Mouse (Mus musculus): Measurements from ENCODE around the gene Atxn7l1. TPM values are rescaled to one million over a fixed set of nuclear protein-coding genes. Genes with fewer than 3 reads are reported as not detected.

Atxn7l1 gene
- polyA plus RNA-seq, 1 experiment from 2014 or later = 13.6 TPM

DNA sequence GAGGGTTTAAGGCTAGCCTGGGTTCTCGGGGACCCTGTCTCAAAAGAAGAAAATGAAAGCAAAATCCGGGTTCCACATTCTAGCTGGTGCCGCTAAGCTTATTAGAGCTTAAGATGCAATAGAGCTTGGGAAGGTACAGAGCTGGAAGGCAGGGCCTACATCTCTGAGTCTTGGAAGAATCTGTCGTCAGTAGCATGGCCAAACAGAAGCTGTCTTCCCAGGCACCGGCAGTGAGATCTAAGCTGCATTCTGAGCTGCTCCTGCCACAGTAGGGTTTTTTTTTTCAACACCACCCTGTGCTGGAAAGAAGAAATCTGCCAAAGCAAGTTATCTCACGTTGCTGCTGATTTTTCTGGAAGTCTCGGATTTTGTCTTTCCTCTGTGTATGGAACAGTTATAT is 129.9 kb downstream of the Atxn7l1 start:
- Histone ChIP-seq H3K27ac (no peak overlapping the region), H3K36me3 (no peaks in the 10 kb centered on the region), H3K9me3 (no peaks in the 10 kb centered on the region), H3K27me3 (ENCODE audit: insufficient read depth, poor library complexity, severe bottlenecking) (no peaks in the 10 kb centered on the region), H3K4me3 (no peak overlapping the region), H3K4me1 (0 out of 2 replicates have a peak, but pooled peaks cover 4% of the 10 kb centered on the region)
- WGBS = 66% methylated on average over 7 of the region's 7 CpGs
- no peak for DNase-seq (ENCODE audit: low spot score)

GRCm38 (mm10) chr12:33279159-33279558 is 131.7 kb downstream of the Atxn7l1 start:
- WGBS = 63% methylated on average over 2 of the region's 2 CpGs

GRCm38 (mm10) chr12:33280805-33281204 is 133.3 kb downstream of the Atxn7l1 start:
- Histone ChIP-seq H3K27me3 (ENCODE audit: insufficient read depth, poor library complexity, severe bottlenecking) (no peaks in the 10 kb centered on the region), H3K36me3 (no peaks in the 10 kb centered on the region), H3K27ac (no peak overlapping the region), H3K4me3 (no peak overlapping the region), H3K4me1 (peaks cover 26% of the 10 kb centered on the region), H3K9me3 (no peaks in the 10 kb centered on the region)
- 34% methylated on average over 2 of the region's 2 CpGs for WGBS
- no peak for DNase-seq (ENCODE audit: low spot score)

More at GRCm38 (mm10) chr12:33279159-33279558, 131.7 kb downstream of the Atxn7l1 start:
- peaks cover 9% of the 10 kb centered on the region; the same call in 1 of the 2 replicates for H3K4me1 ChIP-seq
- H3K36me3 ChIP-seq = no peaks in the 10 kb centered on the region
- no peak overlapping the region for H3K27ac ChIP-seq
- no peak for DNase-seq (ENCODE audit: low spot score)
- H3K9me3 ChIP-seq = no peaks in the 10 kb centered on the region
- no peaks in the 10 kb centered on the region for H3K27me3 ChIP-seq (ENCODE audit: insufficient read depth, poor library complexity, severe bottlenecking)
- H3K4me3 ChIP-seq = no peak overlapping the region

- Histone ChIP-seq H3K36me3 (no peaks in the 10 kb centered on the region), H3K4me1 (peaks cover 39% of the 10 kb centered on the region), H3K9me3 (no peaks in the 10 kb centered on the region), H3K27me3 (ENCODE audit: insufficient read depth, poor library complexity, severe bottlenecking) (no peaks in the 10 kb centered on the region), H3K27ac (peak overlapping the region; percentile 47; the same call in 1 of the 2 replicates), H3K4me3 (no peak overlapping the region)
- WGBS = 56% methylated on average over 8 of the region's 8 CpGs
- DNase-seq (ENCODE audit: low spot score) = no peak
Observed at GRCm38 (mm10) chr12:33284344-33284936, 136.9 kb downstream of the Atxn7l1 start.

DNA sequence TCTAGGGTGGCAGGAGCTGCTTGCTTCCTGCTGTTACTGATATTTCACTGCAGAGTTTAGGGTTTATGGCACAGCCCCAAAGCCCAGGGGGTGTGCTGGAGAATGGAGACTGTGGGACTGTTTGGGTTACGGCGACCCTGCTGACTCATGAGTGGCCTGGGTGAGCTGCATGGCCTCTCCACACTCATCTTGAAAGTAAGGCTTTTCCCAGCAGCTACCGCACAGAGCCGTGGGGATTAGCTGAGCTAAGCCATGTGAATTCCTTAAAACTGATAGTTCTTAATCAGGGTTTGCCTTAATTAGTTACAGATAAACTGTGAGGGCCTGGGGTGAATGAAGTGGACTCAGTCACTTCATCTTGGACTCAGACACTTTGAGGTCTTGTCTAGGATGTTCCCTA is 137.9 kb downstream of the Atxn7l1 start:
- Histone ChIP-seq H3K4me1 (peaks cover 48% of the 10 kb centered on the region), H3K9me3 (no peaks in the 10 kb centered on the region), H3K27me3 (ENCODE audit: insufficient read depth, poor library complexity, severe bottlenecking) (no peaks in the 10 kb centered on the region), H3K4me3 (no peak overlapping the region), H3K36me3 (no peaks in the 10 kb centered on the region), H3K27ac (peak overlapping the region; percentile 47; the same call in 1 of the 2 replicates)
- 32% methylated on average over 4 of the region's 4 CpGs for WGBS
- no peak for DNase-seq (ENCODE audit: low spot score)

- no peaks in the 10 kb centered on the region for H3K9me3 ChIP-seq
- WGBS = 64% methylated on average over 9 of the region's 9 CpGs
- H3K36me3 ChIP-seq = no peaks in the 10 kb centered on the region
- no peak overlapping the region for H3K4me3 ChIP-seq
- DNase-seq (ENCODE audit: low spot score) = no peak
- peaks cover 51% of the 10 kb centered on the region for H3K4me1 ChIP-seq
- H3K27ac ChIP-seq = peak overlapping the region; percentile 47; the same call in 1 of the 2 replicates
- no peaks in the 10 kb centered on the region for H3K27me3 ChIP-seq (ENCODE audit: insufficient read depth, poor library complexity, severe bottlenecking)
Observed at GRCm38 (mm10) chr12:33285933-33286649, 138.6 kb downstream of the Atxn7l1 start.

DNA sequence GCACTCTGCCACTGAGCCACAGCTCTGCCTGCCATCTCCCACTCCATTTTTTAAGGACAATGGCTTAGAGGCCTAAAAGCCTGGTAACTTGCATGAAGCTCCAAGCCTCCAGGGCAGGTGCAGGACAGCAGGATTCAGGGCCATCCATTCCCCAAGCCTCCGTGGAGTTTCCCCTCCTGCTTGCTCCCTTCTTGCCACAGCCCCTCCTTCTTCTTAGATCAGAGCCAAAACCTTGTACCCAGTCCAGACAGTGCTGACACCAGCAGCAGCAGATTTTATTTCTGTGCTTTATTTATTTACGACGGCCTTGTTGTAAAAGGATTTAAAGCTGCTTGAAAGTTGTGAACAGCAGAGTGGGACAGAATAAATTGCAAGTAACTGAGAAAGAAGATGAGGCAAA is 140.2 kb downstream of the Atxn7l1 start:
- Histone ChIP-seq H3K9me3 (no peaks in the 10 kb centered on the region), H3K4me3 (no peak overlapping the region), H3K27ac (no peak overlapping the region), H3K4me1 (peaks cover 51% of the 10 kb centered on the region), H3K27me3 (ENCODE audit: insufficient read depth, poor library complexity, severe bottlenecking) (no peaks in the 10 kb centered on the region), H3K36me3 (no peaks in the 10 kb centered on the region)
- WGBS = 70% methylated on average over 3 of the region's 3 CpGs
- no peak for DNase-seq (ENCODE audit: low spot score)

DNA sequence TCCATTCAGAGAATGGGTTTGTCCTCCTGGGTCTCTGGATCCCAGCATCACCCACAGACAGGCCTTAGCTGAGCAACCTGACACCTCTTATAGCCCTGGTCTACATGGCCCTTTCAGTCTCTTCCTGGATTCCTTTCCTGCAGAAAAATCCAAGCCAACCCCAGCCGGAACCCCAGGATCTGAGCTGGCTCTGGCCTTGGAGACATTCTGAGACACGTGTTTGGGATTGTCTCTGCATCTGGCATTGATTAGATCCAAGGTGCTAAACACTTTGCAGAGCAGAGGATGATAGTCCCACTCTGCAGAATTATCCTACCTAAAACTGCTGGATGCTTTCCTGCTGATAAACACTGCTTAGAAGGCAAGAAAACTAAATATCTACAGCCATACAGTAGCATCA is 141.3 kb downstream of the Atxn7l1 start:
- Histone ChIP-seq H3K9me3 (no peaks in the 10 kb centered on the region), H3K27ac (no peak overlapping the region), H3K4me1 (peaks cover 49% of the 10 kb centered on the region), H3K36me3 (no peaks in the 10 kb centered on the region), H3K4me3 (no peak overlapping the region), H3K27me3 (ENCODE audit: insufficient read depth, poor library complexity, severe bottlenecking) (no peaks in the 10 kb centered on the region)
- DNase-seq (ENCODE audit: low spot score) = no peak
- WGBS = 49% methylated on average over 2 of the region's 2 CpGs

- Histone ChIP-seq H3K9me3 (no peaks in the 10 kb centered on the region), H3K27me3 (ENCODE audit: insufficient read depth, poor library complexity, severe bottlenecking) (peaks cover 13% of the 10 kb centered on the region), H3K4me1 (peaks cover 9% of the 10 kb centered on the region), H3K27ac (peak overlapping the region; percentile 65), H3K36me3 (no peaks in the 10 kb centered on the region), H3K4me3 (peak overlapping the region; percentile 61)
- DNase-seq (ENCODE audit: low spot score) = peak; percentile 88
- 2% methylated on average over 14 of the region's 14 CpGs for WGBS
Observed at GRCm38 (mm10) chr12:33302070-33302469, 154.6 kb downstream of the Atxn7l1 start.

DNA sequence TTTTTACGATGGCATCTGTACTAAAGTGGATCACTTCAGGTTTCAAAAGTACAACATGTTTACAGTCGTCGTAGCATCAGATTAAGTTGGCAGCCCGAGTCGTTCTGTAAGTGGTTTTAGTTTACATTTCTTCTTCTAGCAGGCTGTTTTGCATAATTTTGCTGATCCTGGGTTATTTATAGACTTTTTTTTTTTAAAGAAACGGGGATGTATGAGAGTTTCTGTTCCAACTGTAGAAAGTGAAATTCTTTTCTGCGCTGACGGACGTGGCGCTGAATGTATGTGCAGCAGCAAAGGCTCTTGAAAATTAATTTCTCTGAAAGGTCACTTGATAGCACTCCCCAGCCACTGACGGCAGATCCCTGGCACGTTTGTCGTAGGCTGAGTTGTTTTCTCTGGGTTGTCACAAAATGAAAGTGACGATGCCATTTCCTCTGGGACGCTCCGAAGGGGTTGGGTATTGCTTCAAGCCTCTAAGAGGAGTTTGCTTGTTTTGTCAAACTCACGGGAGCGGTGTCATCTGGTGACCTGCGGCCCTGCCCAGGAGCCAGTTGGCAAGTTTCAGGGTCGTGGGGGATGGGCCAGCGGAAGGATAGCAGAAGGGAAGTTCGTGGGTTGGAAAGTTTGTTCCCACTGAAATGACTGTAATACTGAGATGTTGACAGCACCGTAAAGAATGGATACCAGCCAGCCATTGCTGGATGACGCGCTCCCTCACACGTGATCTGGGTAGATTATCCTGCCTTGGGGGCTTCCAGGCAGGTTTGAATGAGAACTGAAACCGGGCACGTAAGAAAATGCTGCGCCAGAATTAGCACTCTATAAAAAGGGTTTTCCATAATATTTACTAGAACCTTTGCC is 155.3 kb downstream of the Atxn7l1 start:
- WGBS = 1% methylated on average over 29 of the region's 29 CpGs

GRCm38 (mm10) chr12:33303384-33303770 is 155.9 kb downstream of the Atxn7l1 start:
- peaks cover 13% of the 10 kb centered on the region for H3K27me3 ChIP-seq (ENCODE audit: insufficient read depth, poor library complexity, severe bottlenecking)
- H3K27ac ChIP-seq = peak overlapping the region; percentile 65
- no peaks in the 10 kb centered on the region for H3K9me3 ChIP-seq
- no peaks in the 10 kb centered on the region for H3K36me3 ChIP-seq
- H3K4me3 ChIP-seq = peak overlapping the region; percentile 61
- DNase-seq (ENCODE audit: low spot score) = no peak
- 4% methylated on average over 9 of the region's 9 CpGs for WGBS
- H3K4me1 ChIP-seq = peaks cover 9% of the 10 kb centered on the region

More for the DNA sequence above, 155.3 kb downstream of the Atxn7l1 start:
- H3K9me3 ChIP-seq = no peaks in the 10 kb centered on the region
- H3K36me3 ChIP-seq = no peaks in the 10 kb centered on the region
- H3K27ac ChIP-seq = peak overlapping the region; percentile 65
- peaks cover 13% of the 10 kb centered on the region for H3K27me3 ChIP-seq (ENCODE audit: insufficient read depth, poor library complexity, severe bottlenecking)
- H3K4me1 ChIP-seq = peaks cover 9% of the 10 kb centered on the region
- DNase-seq (ENCODE audit: low spot score) = no peak
- peak overlapping the region; percentile 61 for H3K4me3 ChIP-seq

DNA sequence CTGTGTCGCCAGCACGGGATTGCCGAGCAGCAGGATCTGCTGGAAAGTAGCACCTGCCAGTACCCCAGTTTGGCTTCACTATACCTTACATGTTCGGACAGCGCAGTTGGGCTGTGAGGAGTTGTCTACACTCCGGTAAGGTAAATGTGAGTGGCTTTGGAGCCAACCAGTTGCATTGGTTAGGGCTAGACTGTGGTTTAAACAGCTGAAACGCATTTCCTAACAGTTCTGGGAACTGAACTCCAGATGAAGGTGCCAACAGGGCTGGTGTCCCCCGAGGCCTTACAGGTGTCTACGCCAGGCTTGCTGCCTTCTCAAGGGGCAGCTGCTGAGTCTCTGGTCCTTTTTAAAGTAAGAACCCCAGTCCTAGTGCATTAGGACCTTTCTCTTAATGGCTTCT is 157.6 kb downstream of the Atxn7l1 start:
- WGBS = 91% methylated on average over 9 of the region's 9 CpGs
- no peaks in the 10 kb centered on the region for H3K9me3 ChIP-seq
- H3K27ac ChIP-seq = no peak overlapping the region
- H3K36me3 ChIP-seq = no peaks in the 10 kb centered on the region
- H3K4me3 ChIP-seq = no peak overlapping the region
- peaks cover 13% of the 10 kb centered on the region for H3K27me3 ChIP-seq (ENCODE audit: insufficient read depth, poor library complexity, severe bottlenecking)
- no peak for DNase-seq (ENCODE audit: low spot score)
- H3K4me1 ChIP-seq = peaks cover 9% of the 10 kb centered on the region

DNA sequence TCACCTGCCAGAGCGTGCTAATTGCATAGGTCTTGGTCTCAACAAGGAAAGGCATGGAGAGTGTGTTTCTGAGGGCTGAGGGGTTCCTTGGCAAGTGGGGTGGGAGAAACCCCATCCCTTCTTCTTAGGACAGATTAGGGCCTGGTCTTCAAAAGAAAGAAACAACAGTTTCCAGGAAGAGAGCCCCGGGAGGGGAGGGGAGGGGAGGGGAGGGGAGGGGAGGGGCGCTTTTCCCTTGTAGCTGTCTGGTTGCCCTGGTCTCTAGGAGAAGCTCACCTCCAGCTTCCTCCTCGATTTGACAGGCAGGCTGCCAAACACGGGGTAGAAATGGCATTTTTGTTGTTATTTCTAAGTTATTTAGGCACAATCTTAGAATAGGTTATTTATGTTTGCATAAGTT is 159.0 kb downstream of the Atxn7l1 start:
- 63% methylated on average over 3 of the region's 5 CpGs for WGBS
- no peak for DNase-seq (ENCODE audit: low spot score)
- H3K36me3 ChIP-seq = no peaks in the 10 kb centered on the region
- no peak overlapping the region for H3K4me3 ChIP-seq
- H3K9me3 ChIP-seq = no peaks in the 10 kb centered on the region
- peaks cover 13% of the 10 kb centered on the region for H3K27me3 ChIP-seq (ENCODE audit: insufficient read depth, poor library complexity, severe bottlenecking)
- H3K27ac ChIP-seq = no peak overlapping the region
- peaks cover 16% of the 10 kb centered on the region for H3K4me1 ChIP-seq
